Mouse (Mus musculus): Measurements from ENCODE around the gene Fam172a.
"Not testable (repeated sequence)": the region's sequence is repeated elsewhere in the genome, so short reads cannot be mapped to it uniquely, and the experiment has no call there.

The Fam172a gene

GRCm38 (mm10) chr13:77701733-77702132, at the start of gene Fam172a:
Fam172a (plus strand) TSS chr13:77702033.
- in situ Hi-C loops (cut with MboI), result loop anchor here (25.0 kb wide), 1 partner anchor 564 kb away; the partner anchor contains the start of genes 2210408I21Rik and Slf1

DNA sequence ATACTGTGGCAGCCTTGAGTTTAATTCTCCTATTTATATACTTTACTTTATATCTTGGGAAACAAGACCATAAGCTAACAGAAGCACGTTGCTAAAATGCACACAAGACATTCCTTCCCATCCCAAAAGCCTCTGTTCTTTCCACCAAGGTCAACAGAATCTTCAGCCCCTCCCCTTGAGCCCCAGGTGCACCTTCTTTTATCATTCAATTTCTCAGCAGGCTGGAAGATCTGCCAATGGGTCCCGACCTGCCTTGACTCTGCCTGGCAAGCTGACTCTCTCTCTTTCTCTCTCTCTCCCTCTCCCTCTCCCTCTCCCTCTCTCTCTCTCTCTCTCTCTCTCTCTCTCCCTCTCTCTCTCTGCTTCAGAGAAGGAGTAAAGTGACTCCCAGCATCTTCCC, 13.2 kb upstream of the Fam172a start:
- in situ Hi-C loops (cut with MboI), result no loop called here

DNA sequence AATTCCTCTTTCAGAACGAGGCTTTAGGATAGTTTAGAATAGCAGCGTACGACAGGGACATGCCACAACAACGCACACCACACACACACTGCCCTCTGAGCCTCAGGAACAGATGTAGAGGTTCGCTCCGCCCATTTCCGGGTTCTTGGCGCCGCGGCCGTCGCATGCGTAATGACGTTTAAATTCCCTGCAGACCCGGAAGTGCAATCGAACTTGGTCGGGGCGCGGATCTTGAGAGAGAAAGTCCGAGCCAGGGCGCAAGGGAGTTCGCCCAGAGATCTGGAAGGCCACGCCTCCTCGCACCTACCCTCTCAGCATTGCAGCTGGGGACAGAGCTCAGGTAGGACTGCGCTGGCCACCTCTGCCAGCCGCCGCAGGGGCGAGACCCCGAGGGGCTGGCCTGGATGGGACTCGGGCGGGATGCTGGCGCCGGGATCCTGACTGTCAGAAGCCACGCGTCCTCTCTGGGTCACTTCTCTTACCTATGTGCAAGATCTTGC, 6.7 kb downstream of the Fam172a start:
- in situ Hi-C loops (cut with MboI), result loop anchor here (25.0 kb wide), 1 partner anchor 571 kb away; the partner anchor contains the start of genes 2210408I21Rik and Slf1

DNA sequence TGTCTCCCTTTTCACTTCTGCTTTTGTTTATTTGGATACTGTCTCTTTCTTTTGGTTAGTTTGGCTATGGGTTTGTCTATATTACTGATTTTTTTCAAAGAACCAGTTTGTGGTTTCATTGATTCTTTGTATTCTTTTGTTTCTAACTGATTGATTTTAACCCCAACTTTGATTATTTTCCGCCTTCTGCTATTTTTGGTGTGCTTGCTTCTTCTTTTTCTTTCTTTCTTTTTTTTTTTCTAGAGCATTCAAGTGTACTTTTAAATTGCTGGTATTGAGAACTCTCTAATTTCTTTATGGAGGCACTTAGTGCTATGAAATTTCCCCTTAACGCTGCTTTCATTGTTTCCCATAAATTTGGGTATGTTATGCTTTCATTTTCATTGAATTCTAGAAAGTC, 15.7 kb downstream of the Fam172a start:
- in situ Hi-C loops (cut with MboI), result loop anchor here (25.0 kb wide), 1 partner anchor 580 kb away; the partner anchor contains the start of genes 2210408I21Rik and Slf1

- in situ Hi-C loops (cut with MboI), result no loop called here
Observed at GRCm38 (mm10) chr13:77742822-77743221, 41.0 kb downstream of the Fam172a start.

- in situ Hi-C loops (cut with MboI), result no loop called here
Observed at GRCm38 (mm10) chr13:77777606-77778005, 75.8 kb downstream of the Fam172a start.

DNA sequence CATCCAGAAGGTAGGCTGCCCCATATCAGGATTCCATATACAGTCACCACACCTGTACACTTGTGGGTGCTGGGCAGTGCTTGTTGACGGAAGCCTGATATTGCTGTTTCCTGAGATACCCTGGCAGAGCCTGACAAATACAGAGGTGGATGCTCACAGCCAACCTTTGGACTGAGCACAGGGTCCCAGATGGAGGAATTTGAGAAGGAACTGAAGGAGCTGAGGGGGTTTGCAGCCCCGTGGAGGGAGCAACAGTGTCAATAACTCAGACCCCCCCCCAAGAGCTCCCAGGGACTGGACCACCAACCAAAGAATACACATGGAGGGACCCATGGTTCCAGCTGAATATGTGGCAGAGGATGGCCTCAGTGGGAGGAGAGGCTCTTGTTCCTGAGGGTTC, 105.5 kb downstream of the Fam172a start:
- in situ Hi-C loops (cut with MboI), result not testable (repeated sequence)

GRCm38 (mm10) chr13:77810449-77810848, 108.6 kb downstream of the Fam172a start:
- in situ Hi-C loops (cut with MboI), result no loop called here

DNA sequence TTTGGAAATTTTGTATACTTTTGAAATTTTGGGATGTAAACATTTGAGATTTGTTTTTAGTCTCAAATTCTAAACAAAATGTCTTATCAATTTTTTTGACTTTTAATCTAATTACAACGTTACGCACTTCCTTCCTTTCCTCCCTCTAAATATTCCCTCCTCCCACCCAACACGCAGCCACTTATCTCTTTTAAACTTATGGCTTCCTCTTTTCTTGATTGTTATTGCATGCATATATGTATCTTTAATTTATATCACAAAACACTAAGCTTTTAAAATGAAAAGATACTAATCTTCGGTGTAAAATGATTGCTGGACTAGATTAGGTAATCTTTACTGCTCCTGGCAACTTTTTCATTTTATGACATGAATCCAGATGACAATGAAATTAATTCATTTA, 124.3 kb downstream of the Fam172a start:
- in situ Hi-C loops (cut with MboI), result no loop called here

DNA sequence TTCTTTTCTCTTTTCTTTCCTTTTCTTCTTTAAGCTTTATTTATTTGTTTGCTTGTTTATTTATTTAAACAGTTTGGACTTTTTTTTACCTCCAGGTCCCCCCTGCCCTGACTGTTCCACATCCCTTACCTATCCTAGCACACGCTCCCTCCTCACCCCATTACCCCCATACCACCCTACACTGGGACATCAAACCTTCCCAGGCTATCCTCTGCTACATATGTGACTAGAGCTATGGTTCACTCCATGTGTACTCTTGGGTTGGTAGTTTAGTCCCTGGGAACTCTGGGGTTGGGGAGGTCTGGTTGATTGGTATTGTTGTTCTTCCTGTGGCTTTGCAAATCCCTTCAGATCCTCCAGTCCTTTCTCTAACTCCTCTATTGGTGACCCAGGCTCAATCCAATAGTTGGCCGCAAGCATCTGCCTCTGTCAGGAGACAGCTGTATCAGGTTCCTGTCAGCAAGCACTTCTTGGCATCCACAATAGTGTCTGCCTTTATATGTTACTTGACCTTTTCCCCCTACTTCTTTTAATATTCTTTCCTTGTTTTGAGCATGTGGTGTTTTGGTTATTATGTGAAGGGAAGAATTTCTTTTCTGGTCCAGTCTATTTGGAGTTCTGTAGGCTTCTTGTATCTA, 141.3 kb downstream of the Fam172a start:
- in situ Hi-C loops (cut with MboI), result no loop called here

DNA sequence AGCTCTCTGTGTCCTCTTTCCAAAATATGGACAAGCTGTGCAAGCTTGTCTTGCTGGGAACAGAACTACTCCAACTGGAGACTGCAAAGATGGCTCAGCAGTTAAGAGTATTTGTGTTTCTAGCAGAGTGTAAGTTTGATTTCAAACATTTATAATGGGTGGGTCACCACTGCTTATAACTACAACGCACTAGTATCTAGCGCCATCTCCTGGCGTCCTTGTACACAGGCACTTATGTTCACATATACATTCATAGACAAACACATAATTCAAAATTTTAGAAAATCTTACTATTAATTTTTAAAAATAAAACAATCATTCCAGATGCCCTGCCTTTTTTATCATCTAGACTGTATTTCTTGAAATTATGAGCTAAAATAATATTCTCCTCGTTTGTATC, 147.0 kb downstream of the Fam172a start:
- in situ Hi-C loops (cut with MboI), result no loop called here

DNA sequence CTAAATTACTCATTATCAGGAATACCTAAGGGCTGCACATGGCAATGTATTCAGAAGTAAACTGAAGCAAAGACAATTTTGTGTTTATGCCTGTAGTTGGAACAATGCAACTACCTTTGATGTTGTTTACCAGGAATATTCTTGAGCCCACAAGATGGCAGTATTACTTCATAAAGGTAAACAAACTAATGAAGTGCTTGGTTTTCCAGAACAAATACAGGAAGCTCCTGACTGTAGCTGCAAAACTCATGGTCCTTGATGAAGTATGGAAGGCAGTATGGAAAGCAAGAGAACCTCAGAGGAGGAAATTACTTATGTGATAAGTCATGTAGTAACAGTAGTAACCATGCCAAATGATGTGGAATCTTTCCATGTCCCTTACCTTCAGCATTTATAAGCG, 163.0 kb downstream of the Fam172a start:
- in situ Hi-C loops (cut with MboI), result no loop called here

GRCm38 (mm10) chr13:77868314-77868713, 166.5 kb downstream of the Fam172a start:
- in situ Hi-C loops (cut with MboI), result no loop called here

DNA sequence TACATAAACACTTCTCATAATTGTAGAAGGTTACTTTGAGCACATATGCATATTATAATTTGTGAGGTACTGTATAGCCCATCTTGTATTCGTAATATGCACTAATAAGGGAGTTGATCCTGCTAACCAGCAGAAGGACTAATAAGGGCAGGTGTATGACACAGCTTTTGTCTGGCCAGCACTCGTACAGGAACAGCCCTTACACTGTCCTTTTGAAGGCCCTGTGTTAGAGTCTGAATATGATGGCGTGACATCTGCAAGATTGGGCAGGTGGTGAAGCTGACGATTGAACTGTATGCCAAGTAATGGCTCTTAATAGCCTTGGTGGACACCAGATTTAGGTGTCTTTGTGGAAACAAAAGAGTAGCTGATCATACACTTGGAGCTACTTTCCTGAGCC, 176.3 kb downstream of the Fam172a start:
- in situ Hi-C loops (cut with MboI), result no loop called here

- in situ Hi-C loops (cut with MboI), result no loop called here
Observed at GRCm38 (mm10) chr13:77878545-77878944, 176.7 kb downstream of the Fam172a start.

GRCm38 (mm10) chr13:77897619-77898018, 195.8 kb downstream of the Fam172a start:
- in situ Hi-C loops (cut with MboI), result no loop called here

DNA sequence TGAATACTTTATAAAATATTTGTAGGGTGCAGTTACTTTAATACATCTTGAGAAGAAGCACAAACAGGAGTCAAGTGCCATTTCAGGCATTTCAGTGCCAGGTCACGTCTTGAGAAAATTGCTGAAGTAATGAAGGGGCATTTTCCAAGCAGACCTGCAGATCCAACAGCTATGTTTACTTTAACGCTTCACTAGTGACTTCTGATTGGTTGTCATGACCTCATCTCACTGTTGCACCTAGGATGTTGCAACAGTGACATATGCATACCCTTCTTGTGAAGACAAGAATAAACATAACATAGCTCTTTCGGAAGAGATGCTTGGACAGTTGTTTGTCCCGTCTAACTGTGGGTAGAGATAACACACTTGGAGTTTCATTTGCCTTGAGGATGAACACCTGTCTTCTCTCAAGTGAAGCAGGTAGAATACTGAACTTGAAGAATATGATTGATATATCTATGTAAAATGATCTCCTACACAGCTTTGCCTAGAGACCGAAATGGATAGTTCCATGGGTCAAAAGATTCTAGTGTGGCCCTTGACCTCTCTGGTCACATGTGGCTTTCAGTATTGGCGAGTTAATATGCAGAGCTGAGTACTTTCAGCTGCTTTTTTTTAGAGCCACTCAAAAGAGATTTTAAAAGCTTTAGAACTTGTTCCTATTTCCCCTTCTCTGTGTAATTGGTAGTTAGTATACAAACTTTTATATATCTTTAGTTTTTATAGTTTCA, 196.4 kb downstream of the Fam172a start:
- in situ Hi-C loops (cut with MboI), result no loop called here

DNA sequence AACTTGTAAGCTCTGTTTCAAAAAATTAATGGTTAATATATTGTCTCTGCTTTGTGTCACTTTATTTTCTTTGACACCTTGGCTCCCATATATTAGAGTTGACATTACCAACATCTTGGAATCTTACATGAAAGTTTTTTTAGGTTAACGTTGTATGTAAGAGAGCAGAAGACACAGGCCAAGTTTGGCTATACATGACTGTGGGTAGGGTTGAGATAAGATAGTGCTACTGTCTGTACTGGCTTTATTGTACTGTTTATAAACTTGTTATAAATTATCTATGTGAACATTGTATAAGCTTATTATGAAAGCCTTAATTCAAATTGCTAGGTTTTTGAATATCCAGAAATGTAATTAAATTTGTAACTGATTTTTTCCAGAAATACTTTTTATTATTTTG, 197.9 kb downstream of the Fam172a start:
- in situ Hi-C loops (cut with MboI), result no loop called here

DNA sequence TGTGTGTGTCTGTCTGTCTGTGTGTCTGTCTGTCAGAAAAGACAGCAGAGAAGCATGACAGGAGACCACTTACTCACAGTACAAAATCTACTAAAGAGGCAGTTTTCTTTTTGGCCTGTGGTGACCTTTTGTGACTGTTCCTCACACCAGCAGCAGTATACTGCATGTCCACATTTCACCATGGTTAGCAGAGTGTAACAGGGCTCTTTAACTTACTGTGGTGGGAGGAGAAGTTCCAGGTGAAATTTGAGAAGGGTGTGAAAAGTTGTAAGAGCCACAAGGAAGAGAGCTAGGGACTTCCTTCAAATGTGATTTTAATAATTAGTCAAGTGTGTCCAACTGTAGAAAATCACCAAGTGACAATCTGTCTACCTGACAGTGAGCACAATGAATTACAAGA, 199.0 kb downstream of the Fam172a start:
- in situ Hi-C loops (cut with MboI), result no loop called here

DNA sequence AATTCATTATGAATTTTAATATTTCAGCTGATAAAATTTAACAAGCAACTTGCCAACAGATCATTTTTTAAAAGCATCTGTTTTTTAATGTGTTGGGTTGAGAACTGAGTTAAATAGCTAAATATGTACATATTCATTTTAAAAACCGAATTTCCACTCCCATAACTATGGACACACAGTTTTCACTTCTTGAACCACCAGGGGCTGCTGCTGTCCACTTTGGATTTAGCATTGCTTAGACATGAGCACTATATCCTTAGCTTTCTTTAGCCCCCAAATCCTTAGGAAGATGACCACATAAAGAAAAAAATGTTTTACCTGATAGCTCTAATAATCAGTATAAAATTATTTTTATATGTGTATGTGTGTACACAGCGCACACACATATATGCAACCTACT, 207.4 kb downstream of the Fam172a start:
- in situ Hi-C loops (cut with MboI), result no loop called here

GRCm38 (mm10) chr13:77922834-77923233, 221.0 kb downstream of the Fam172a start:
- in situ Hi-C loops (cut with MboI), result no loop called here

GRCm38 (mm10) chr13:77957611-77958010, 255.8 kb downstream of the Fam172a start:
- in situ Hi-C loops (cut with MboI), result no loop called here
